Mouse (Mus musculus) layer of hippocampus, adult 9-11 months (tissue): ENCODE data around the gene Pdlim1.
A peak's percentile ranks its signal among the peaks of the same experiment; 100 is the strongest.

ENCODE experiments used
- DNase-seq: peaks from one replicate; pipeline ENCODE4 v3.0.0; 2022

Gene Pdlim1

DNA sequence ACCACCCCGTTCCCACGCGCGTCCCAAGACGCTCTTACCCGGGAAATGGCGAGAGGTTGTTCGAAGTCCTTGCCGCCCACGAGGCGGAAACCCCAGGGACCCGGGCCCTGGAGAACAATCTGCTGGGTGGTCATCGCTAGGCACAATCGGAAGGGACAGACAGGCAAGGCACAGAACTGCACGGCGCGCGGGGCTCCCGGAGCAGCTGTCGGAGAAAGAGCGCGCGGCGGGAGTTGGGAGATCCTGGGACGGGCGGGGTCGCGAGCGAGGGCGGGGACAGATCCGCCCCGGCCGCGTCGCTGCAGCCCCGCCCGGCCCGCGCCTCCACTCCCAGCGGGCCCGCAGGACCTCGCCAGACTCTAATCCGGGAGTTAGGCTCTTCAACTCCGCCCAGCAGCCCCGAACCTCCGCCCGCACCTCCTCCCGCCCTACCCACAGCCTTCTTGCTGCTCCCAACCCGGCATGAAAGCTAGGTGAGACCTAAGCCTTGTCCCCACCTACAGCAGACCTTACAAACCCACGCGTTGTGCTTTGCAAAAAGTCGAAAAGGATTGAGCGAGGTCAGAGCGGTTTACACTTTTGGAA, at the start of gene Pdlim1:
Gene Pdlim1 (minus strand): TSS at position 535 of the 585 bp plus-strand sequence.
- no peak for DNase-seq

DNA sequence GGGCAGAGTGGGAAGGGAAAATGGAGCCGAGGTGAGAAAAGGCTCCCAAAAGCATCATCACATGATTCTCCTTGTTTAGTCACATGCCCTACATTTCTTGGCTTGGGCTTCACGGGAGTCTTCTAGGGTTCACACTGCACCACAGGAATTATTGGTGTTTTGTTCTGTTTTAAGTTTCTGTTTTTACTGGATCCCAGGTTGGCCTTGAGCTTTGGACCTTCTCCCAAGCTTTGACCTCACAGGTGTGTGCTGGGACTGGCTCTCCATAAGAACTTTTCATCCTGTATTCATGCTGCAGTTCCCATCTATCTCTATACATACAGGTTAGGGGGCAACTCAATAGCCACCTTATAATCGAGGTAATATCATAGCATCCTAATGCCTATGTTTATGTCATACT, 47.6 kb upstream of the Pdlim1 start:
- DNase-seq = no peak

DNA sequence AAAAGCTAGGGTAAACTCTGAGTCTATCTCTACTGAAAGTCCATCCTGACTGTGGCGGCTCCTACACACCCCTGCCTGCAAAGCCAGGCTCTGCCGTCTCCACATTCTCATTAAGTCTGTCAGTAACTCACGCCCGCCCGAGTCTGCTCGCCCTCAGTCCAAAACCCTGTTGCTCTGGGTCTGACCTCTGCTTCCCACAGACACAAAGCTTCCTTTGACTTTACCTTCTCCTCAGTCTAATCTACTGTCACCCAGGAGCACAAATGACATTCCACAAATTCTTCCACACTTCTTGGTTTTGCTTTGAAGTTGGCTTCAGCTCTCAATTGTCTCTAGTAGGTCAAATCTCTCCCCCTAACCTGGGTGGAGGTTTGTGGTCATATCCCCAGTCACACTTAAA, 46.9 kb upstream of the Pdlim1 start:
- no peak for DNase-seq

DNA sequence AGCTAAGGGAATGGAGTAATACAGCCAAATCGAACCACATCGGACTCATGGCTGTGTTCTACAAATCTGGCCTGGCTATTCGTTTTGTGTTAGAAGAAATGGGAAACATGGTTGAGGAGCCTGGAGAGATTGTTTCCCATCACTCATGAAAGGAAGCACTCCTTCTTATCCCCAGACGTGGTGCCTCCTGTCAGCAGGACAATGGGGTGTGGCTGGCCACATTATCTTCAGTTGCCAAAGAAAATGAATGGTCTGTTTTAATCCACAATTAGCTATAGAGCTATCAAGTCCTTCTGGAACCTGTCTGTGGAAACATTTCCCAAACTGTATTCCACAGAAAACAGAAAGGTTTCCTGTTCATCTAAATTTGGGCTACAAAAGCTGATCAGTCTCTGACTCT, 45.4 kb upstream of the Pdlim1 start:
- no peak for DNase-seq

DNA sequence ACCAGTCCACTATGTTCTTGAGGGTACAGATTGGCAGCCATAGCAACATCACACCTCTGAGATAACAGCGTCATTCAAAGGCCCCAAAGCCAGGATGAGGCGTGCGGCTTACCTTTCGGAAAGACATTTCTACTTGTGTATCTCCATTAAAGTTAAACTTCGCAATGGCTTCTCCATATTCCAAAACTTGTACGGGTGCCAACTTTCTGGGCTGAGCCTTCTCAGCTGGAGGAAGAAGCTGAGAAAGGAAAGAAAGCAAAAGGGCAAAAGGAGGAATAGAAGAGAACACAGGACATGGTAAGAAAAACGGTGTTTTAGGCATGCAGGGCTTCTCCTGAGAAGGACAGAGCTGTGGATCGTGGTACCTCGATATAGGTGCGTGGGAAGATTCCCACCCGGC, 42.6 kb upstream of the Pdlim1 start:
- DNase-seq = no peak

DNA sequence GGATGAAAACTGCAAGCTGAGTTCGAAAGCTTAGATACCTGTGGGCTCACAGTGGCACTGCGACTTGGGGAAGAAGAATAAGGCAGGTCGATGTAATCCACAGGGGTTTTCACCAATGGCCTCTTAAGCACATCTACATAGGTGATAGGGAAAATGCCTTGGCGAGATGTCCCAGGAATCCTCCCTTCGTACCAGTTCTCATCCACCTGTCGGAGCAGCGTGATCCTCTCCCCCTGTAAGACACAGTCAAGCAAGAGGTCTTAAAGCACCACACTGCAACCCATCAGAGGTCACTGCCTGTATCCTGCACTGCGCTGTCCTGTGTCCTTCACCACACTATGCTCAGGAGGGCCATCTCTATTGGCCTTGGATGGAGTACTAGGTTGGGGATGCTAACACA, 40.0 kb upstream of the Pdlim1 start:
- DNase-seq = no peak

DNA sequence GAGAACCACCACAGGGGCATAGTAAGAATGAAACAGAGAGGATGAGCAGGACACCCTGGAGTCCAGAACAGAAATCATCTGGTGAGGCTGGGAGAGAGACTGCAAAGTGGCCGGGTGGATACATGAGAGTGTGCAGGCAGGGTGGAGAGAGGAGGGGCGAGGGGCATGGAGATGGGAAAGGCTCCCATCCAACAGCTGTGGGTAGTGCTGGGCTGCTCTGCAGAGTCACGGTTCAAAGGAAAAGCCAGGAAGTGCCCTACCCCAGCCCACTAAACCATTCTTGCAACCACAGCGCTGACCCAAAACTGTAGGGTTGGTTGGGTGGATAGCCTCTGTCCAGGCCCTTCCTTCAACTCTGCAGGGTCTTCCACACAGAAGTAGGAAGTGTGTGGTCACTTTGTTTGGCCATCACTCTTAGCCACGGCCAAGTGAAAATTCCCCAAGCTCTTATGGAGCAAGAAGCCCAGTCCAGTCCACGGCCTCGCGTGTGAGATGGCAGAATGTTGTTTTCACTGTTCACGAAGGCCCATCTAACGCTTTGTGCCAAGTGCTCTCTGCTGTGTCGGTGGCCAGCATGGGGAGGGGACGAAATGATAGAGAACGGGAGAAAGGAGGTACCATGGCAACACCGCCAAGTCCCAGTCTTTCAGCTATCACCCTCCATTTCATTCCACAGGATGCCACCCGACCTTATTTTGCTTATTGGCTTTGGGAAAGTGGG, 38.9 kb upstream of the Pdlim1 start:
- DNase-seq = no peak

DNA sequence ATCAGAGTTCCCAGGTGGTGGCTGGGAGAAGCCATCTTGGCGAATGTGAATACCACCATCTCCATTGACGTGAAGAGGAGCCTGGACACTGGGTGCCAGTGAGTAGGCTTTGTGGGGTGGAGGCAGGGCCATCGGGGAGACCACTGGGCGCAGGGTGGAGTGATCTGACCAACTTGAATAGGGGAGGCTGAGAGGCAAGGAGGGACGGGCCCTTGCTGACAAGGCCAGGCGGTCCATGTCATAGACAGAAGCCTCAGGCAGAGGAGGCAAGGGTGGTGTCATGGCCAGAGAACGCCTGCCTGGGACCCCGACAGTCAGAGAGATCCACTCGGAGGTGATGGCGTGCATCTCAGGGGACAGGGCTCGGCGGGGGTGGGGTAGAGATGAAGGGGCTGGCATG, 38.3 kb upstream of the Pdlim1 start:
- no peak for DNase-seq

DNA sequence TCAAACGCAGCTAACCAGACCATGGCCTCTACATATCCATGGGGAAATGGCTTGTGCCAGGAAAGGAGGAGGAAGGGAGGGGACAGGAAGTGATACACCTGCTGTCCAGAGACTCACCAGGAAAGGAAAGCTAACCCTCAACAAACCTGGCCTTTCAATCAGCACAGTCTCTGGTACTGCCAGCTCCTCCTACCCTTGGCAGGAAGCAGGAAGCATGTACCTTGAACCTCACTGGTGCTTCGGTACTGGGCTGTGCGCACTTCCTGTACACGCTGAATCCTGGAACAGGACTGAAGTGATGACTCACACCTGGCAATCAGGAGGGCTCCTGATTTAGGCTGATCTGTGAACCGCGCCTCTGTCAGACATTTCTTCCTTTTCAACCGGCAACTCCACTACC, 35.9 kb upstream of the Pdlim1 start:
- peak; percentile 47 for DNase-seq

DNA sequence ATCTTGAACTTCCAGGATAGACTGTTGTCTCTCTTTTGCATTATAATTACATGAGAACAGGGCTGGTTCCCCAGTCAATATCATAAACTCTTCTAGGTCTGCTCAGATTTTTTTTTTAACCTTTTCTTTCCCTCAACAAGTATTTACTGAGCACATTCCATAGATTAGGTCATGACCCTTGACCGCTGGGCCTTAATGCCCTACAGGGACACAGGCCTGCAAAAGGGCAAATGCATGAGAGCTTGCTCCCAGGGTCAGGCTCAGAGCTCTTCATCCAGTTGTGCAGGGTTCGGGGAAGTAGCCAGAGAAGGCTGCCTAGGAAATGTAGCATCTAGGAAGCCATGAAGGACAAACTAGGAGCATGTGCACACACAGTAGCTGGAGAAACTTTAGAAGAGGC, 35.0 kb upstream of the Pdlim1 start:
- DNase-seq = no peak

DNA sequence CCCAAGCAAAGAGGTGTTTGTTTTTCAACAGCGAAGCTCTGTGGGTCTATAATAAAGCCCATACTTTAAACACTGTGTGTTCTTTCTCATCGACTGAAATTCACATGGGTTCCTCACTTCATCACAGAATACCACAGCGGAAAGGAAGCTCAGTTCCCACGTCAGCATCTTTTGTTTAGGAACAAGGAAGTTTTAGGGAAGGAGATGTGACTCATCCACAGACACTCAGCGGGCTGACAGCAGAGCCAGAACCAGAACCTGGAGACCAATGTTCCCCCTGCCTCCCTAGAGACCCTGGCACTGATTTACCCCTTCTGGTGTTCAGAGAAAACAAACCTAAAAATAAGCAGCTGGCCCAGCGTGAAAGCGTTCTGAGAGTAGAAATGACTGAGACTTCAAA, 33.8 kb upstream of the Pdlim1 start:
- DNase-seq = peak; percentile 40

DNA sequence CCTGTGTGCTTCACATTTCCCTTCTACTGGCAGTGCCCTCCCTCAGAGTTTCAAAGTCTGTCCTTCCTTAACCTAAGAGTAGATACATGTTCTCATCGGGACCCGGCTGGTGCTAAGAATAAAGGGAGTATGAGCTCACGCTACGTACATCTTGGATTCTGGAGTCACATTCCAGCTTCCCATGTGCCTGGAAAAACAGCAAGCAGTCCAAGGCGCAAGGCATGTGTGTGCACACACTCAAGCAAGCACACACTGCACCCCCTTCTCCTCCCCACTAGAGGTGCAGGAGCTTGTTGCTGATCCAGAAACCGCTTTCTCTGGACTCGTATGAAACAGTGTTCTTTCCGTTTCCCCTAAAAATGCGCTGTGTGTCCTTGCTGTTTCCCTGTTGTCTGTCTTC, 31.3 kb upstream of the Pdlim1 start:
- peak; percentile 39 for DNase-seq

DNA sequence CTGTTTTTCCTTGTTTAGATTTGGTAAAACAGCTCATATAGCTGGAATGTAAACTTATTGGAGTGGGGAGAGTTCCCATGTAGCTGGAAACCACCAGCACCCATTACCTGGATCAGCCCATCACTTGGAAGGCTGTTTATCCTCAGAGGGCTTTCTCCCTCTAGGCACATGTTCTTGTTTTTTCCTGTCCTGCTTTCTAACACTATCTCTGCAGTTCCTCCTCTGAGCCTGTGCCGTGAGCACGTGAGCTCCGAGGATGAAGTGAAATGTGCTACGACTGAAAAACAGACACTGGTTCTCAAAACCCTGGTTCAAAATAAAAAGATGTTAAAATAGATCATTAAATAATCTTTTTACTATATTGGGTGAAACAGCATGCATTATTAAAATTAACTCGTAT, 30.8 kb upstream of the Pdlim1 start:
- no peak for DNase-seq

DNA sequence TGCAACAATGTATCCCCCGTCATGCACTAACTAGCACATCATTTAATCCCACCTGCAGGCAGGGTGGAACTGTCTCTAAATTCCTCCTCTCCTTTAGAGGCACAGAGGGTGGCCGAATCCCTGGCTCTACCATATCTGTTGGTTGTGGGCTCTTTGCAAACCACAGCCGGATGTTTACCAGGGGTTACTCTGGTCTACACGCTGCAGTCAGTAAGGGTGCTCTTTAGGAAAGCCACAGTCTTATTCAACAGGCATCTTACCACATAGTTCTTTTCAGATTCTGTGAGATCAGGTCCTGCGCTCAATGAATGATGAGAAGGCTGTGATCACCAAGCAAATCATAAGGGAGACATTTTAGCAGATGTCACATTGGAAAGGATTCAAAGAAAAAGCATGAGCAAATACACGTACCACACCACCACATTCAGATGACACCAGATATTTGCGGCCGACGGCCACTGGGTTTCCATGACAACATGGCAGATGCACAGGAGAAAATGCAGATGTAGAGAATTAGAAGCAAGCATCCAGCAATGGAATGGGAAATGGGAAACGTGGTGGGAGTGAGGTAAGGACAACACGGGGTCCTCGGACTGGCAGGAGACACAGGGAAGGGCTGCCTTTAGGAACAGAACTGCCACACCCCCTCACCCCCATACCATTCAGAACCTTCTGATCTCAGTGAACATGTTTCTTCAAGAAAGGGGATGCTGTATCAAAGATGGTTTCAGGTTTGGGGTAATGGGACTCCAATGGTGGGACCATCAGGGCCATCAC, 28.5 kb upstream of the Pdlim1 start:
- peak; percentile 78 for DNase-seq

DNA sequence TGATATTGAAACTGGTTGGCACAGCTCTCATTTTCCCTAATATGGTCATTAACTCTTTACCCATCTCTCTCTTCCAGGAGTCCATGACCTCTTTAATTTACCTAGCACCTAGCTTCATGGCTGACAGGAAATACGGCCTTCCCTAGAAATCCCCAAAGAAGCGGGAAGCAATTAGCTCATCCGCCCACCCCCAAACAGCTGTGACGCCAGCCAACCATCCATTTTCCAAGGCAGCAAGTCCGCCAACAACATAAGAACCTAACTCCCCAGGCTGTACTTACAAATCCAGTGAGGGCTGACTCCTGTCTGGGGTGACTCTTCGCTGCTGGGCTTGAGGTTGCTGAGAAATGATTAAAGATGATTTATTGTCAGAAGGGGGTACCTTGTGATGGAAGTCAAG, 27.5 kb upstream of the Pdlim1 start:
- no peak for DNase-seq

DNA sequence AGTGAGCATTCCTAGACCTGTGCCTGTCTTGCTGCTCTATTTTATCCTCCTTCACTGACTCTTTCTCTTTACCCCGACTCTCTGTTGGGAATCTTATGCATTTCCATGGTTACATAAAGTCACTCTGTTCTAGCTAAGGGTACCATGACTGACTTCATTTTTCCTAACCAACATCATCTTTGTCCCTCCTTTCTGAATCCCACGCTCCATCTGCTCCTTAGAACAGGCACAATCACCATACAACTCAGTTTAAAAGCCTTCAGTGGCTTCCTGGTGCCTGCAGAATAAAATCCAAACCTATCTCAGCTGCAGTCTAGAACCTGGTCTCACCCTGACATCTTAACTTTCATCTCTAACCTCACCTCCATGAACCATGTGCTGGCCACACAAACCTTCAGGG, 26.9 kb upstream of the Pdlim1 start:
- DNase-seq = peak; percentile 85

DNA sequence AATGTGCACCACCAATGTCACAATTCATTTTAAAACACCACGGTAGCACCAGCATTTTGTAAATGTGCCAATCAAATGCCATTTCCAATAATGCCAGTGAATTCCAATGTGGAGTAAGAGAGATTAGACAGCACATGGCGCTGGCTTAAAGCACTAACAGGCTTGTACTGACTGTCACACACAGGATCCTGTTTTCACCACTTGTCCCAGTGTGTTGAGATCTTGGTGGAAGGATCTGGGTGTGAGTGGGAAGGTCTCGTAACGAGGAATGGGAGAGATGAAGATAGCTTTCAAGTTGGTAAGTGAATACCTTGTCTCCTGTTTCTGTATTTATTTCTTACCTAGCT, 26.1 kb upstream of the Pdlim1 start:
- DNase-seq = no peak

DNA sequence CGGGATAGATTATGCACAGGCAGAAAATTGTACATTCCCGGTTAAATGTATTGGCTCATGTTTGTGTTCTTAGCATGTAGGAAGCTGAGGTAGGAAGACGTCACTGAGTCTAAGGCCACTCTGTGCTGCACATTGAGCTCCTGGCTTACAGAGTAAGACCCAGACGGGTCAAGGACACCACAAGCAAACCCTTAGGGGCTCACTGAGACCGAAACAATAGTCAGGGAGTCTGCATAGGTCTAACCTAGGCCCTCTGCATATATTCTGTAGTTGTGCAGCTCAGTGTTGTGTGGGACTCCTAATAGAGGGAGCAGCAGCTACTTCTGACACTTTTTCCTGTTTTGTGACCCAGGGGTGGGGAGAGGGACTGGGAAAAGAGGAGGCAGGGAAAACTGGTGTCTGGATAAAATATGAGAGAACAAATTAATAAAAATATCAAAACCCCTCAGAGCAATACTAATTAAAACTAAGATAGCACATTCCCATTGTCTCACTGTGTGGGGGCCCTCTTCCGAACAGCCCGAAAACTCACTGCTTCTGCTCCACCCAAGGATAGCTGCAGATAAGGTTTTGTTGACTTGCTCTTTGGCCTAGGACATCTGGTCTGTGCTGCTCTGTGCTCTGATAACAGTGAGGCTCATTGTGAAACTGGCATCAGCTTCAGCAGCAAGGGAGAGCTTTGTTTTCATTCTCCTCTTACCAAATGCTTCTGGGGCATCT, 25.6 kb upstream of the Pdlim1 start:
- DNase-seq = peak; percentile 54

DNA sequence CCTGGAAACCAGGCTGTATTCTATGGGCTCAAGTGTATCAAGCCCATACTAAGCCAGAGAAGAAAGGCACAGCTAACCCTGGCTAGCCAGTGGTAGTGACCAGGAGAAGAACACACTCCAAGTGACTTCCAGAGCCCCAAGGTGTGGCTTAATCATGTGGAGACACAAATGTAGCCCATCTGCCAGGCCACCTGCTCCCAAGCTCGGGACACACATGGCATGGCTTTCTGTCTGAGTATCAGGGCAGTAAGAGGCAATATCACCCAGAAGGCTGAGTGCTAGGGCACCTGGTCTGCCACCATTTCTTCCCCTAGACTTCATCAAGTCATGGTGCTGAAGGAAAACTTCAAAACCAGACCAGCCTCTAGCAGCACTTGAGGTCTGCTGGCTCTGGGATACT, 22.6 kb upstream of the Pdlim1 start:
- no peak for DNase-seq

DNA sequence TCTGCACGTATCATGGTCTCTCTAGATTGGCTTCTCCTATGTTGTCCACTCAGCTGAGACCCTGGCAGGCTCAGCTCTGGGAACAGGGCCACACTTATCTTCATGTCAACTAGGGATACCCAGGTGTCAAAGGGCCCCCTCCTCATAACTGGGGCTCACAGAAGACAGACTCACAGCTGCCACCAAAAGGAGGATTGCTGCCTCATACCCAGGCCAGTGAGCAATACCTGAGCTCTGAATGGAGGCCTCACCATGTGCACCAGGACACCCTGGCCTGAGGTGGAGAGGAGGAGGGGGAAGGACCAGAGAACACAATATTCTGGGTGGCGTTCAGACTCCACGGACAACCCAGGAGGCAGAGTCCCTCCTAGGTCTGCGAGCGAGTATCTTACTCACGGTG, 22.1 kb upstream of the Pdlim1 start:
- no peak for DNase-seq

DNA sequence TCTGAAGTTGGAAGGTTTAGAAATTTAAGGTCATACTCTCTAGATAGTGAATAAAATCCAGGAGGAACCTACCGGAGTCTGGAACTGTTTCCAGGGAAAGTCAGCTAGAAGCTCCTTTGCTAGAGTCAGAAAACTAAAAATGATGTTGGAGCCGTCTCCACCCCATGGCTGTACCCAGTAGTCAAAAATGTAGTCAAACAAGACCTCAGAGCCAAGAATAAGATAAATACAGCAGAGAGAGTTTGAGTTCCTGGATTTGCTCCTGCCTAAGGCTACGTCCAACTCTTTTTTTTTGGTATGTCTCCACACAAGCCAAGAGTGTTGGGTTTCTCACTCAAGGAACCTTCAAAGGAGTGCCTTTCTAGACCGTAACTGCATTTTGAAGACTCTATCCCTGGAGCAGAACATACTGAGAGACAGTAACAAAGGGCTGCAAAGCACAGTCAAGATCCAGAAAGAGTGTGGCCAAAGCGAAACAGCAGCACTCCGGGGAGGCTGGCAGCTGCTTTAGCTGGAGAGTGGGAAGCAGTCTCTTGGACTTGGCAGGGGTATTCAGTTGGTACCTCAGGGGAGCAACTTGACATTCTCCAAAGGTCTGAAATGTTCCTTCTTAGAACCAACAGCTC, 18.6 kb upstream of the Pdlim1 start:
- DNase-seq = no peak

DNA sequence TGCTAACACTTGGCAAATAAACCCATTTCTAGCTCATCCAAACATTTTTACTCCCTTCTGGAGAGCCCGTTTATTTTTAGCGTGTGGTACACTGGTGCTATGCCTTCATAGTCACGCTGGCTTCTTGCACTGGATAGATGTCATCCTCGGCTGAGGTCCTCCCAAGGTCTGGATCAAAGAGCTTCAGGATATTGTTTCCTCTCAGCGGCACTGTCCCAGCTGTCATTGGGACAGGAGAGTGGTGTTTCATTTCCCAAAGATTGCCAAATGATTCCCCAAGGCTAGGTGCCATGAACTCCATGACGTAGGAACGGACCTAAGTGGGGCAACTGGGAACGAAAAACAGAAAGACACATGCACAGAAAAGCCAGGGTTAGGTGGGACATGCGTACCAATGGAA, 16.8 kb upstream of the Pdlim1 start:
- no peak for DNase-seq

DNA sequence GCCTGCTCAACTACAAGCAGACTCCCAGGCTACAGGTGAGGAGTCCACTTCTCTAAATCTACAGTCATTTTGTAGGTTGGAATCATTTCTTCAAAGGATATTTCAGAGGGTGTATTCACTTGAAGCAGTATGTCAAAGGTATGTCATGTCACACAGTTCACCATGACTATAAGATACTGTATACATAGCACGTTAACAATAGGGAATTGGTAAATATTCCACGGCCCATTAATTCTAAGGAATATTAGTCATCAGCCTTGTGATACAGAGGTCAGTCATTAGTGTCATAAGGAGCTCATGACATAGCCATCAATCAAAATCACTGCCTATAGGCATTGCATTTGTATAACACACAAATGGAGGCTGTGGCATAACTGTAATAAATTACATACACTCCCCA, 13.1 kb upstream of the Pdlim1 start:
- DNase-seq = no peak
